Mouse (Mus musculus): ENCODE results near the gene Tagln2. TPM values are rescaled to one million over a fixed set of nuclear protein-coding genes. Genes with fewer than 3 reads are reported as not detected.

The Tagln2 gene
- 160 and 187 TPM in 2 replicates for polyA plus RNA-seq (2015; fragmentation: Nextera tagmentation; extraction: Ambion mirVana)

GRCm38 (mm10) chr1:172499765-172500441 lies at the start of gene Tagln2:
Gene Tagln2, plus strand, starts transcription at chr1:172500047.
- peak within 1 kb of the TSS; percentile 71 for H3K9ac ChIP-seq
- peak within 1 kb of the TSS; percentile 74 for H3K27ac ChIP-seq (replicated peaks)
- peaks cover 53% of the 10 kb centered on the region for H3K4me1 ChIP-seq (replicated peaks)
- peak within 1 kb of the TSS; percentile 41 for H3K4me3 ChIP-seq
- peaks cover 43% of the 10 kb centered on the region for H3K27me3 ChIP-seq
- peak; percentile 24 for ATAC-seq (ENCODE audit: low read depth)
- no peaks in the 10 kb centered on the region for H3K9me3 ChIP-seq
- 1% methylated on average over 30 of the region's 30 CpGs for WGBS
- H3K36me3 ChIP-seq = peaks cover 39% of the 10 kb centered on the region
- peak within 1 kb of the TSS; percentile 61 for H3K4me2 ChIP-seq

GRCm38 (mm10) chr1:172450226-172450625 lies 49.6 kb upstream of the Tagln2 start:
- Histone ChIP-seq H3K36me3 (no peaks in the 10 kb centered on the region), H3K27me3 (no peaks in the 10 kb centered on the region), H3K9me3 (no peaks in the 10 kb centered on the region), H3K4me2 (no peak overlapping the region), H3K4me1 (replicated peaks) (peaks cover 10% of the 10 kb centered on the region; the same call in 1 of the 2 replicates), H3K27ac (replicated peaks) (no peak overlapping the region), H3K9ac (no peak overlapping the region), H3K4me3 (no peak overlapping the region)
- WGBS = 50% methylated on average over 2 of the region's 2 CpGs
- no peak for ATAC-seq (ENCODE audit: low read depth)

- 41% methylated on average over 17 of the region's 17 CpGs for WGBS
Observed at GRCm38 (mm10) chr1:172450848-172451470, 48.9 kb upstream of the Tagln2 start.

GRCm38 (mm10) chr1:172452911-172453310 lies 46.9 kb upstream of the Tagln2 start:
- no peak for ATAC-seq (ENCODE audit: low read depth)
- H3K4me2 ChIP-seq = no peak overlapping the region
- H3K36me3 ChIP-seq = no peaks in the 10 kb centered on the region
- no peak overlapping the region for H3K27ac ChIP-seq (replicated peaks)
- H3K4me3 ChIP-seq = no peak overlapping the region
- H3K27me3 ChIP-seq = no peaks in the 10 kb centered on the region
- no peak overlapping the region for H3K9ac ChIP-seq
- peaks cover 10% of the 10 kb centered on the region; the same call in 1 of the 2 replicates for H3K4me1 ChIP-seq (replicated peaks)
- H3K9me3 ChIP-seq = no peaks in the 10 kb centered on the region
- WGBS = 84% methylated on average over 2 of the region's 2 CpGs

More at GRCm38 (mm10) chr1:172450848-172451470, 48.9 kb upstream of the Tagln2 start:
- Histone ChIP-seq H3K27me3 (no peaks in the 10 kb centered on the region), H3K27ac (replicated peaks) (no peak overlapping the region), H3K36me3 (no peaks in the 10 kb centered on the region), H3K9me3 (no peaks in the 10 kb centered on the region), H3K4me1 (replicated peaks) (peaks cover 10% of the 10 kb centered on the region; the same call in 1 of the 2 replicates), H3K4me2 (0 out of 2 replicates have a peak overlapping the region, but pooled peaks have one; percentile 9), H3K4me3 (no peak overlapping the region), H3K9ac (no peak overlapping the region)
- 0 out of 2 replicates have a peak, but pooled peaks have one; percentile 23 for ATAC-seq (ENCODE audit: low read depth)

- H3K4me2 ChIP-seq = no peak overlapping the region
- WGBS = 87% methylated on average over 2 of the region's 2 CpGs
- no peaks in the 10 kb centered on the region for H3K27me3 ChIP-seq
- H3K27ac ChIP-seq (replicated peaks) = no peak overlapping the region
- no peaks in the 10 kb centered on the region for H3K36me3 ChIP-seq
- H3K9me3 ChIP-seq = no peaks in the 10 kb centered on the region
- H3K4me1 ChIP-seq (replicated peaks) = peaks cover 10% of the 10 kb centered on the region; the same call in 1 of the 2 replicates
- H3K4me3 ChIP-seq = no peak overlapping the region
- no peak overlapping the region for H3K9ac ChIP-seq
- no peak for ATAC-seq (ENCODE audit: low read depth)
Observed at GRCm38 (mm10) chr1:172453810-172454209, 46.0 kb upstream of the Tagln2 start.

GRCm38 (mm10) chr1:172455416-172455815 lies 44.4 kb upstream of the Tagln2 start:
- no peak overlapping the region for H3K4me2 ChIP-seq
- H3K9me3 ChIP-seq = no peaks in the 10 kb centered on the region
- no peaks in the 10 kb centered on the region for H3K36me3 ChIP-seq
- no peak overlapping the region for H3K27ac ChIP-seq (replicated peaks)
- 12% methylated on average over 4 of the region's 4 CpGs for WGBS
- H3K4me1 ChIP-seq (replicated peaks) = peaks cover 10% of the 10 kb centered on the region; the same call in 1 of the 2 replicates
- no peaks in the 10 kb centered on the region for H3K27me3 ChIP-seq
- no peak overlapping the region for H3K4me3 ChIP-seq
- H3K9ac ChIP-seq = no peak overlapping the region
- no peak for ATAC-seq (ENCODE audit: low read depth)

- H3K27me3 ChIP-seq = no peaks in the 10 kb centered on the region
- H3K36me3 ChIP-seq = no peaks in the 10 kb centered on the region
- no peak overlapping the region for H3K27ac ChIP-seq (replicated peaks)
- 77% methylated on average over 7 of the region's 7 CpGs for WGBS
- H3K4me3 ChIP-seq = no peak overlapping the region
- H3K4me2 ChIP-seq = no peak overlapping the region
- ATAC-seq (ENCODE audit: low read depth) = no peak
- 0 out of 2 replicates have a peak, but pooled peaks cover 5% of the 10 kb centered on the region for H3K4me1 ChIP-seq (replicated peaks)
- H3K9ac ChIP-seq = no peak overlapping the region
- no peaks in the 10 kb centered on the region for H3K9me3 ChIP-seq
Observed at GRCm38 (mm10) chr1:172456001-172456677, 43.7 kb upstream of the Tagln2 start.

GRCm38 (mm10) chr1:172457196-172457595 lies 42.7 kb upstream of the Tagln2 start:
- H3K9ac ChIP-seq = no peak overlapping the region
- no peak overlapping the region for H3K4me2 ChIP-seq
- H3K36me3 ChIP-seq = no peaks in the 10 kb centered on the region
- no peaks in the 10 kb centered on the region for H3K4me1 ChIP-seq (replicated peaks)
- no peak overlapping the region for H3K27ac ChIP-seq (replicated peaks)
- no peaks in the 10 kb centered on the region for H3K9me3 ChIP-seq
- no peak overlapping the region for H3K4me3 ChIP-seq
- WGBS = 94% methylated on average over 3 of the region's 3 CpGs
- no peak for ATAC-seq (ENCODE audit: low read depth)
- H3K27me3 ChIP-seq = no peaks in the 10 kb centered on the region

- WGBS = 94% methylated on average over 3 of the region's 3 CpGs
- Histone ChIP-seq H3K4me2 (no peak overlapping the region), H3K4me3 (no peak overlapping the region), H3K27ac (replicated peaks) (no peak overlapping the region), H3K36me3 (no peaks in the 10 kb centered on the region), H3K27me3 (no peaks in the 10 kb centered on the region), H3K4me1 (replicated peaks) (no peaks in the 10 kb centered on the region), H3K9ac (no peak overlapping the region), H3K9me3 (no peaks in the 10 kb centered on the region)
- no peak for ATAC-seq (ENCODE audit: low read depth)
Observed at GRCm38 (mm10) chr1:172458041-172458440, 41.8 kb upstream of the Tagln2 start.

- no peak for ATAC-seq (ENCODE audit: low read depth)
- H3K27ac ChIP-seq (replicated peaks) = no peak overlapping the region
- 82% methylated on average over 2 of the region's 2 CpGs for WGBS
- H3K27me3 ChIP-seq = no peaks in the 10 kb centered on the region
- H3K4me2 ChIP-seq = no peak overlapping the region
- H3K9me3 ChIP-seq = no peaks in the 10 kb centered on the region
- H3K4me3 ChIP-seq = no peak overlapping the region
- no peaks in the 10 kb centered on the region for H3K4me1 ChIP-seq (replicated peaks)
- no peak overlapping the region for H3K9ac ChIP-seq
- H3K36me3 ChIP-seq = no peaks in the 10 kb centered on the region
Observed at GRCm38 (mm10) chr1:172461602-172462001, 38.2 kb upstream of the Tagln2 start.

- H3K27me3 ChIP-seq = no peaks in the 10 kb centered on the region
- H3K4me1 ChIP-seq (replicated peaks) = no peaks in the 10 kb centered on the region
- ATAC-seq (ENCODE audit: low read depth) = no peak
- H3K9ac ChIP-seq = no peak overlapping the region
- no peak overlapping the region for H3K27ac ChIP-seq (replicated peaks)
- H3K36me3 ChIP-seq = no peaks in the 10 kb centered on the region
- 76% methylated on average over 3 of the region's 3 CpGs for WGBS
- H3K4me2 ChIP-seq = no peak overlapping the region
- no peak overlapping the region for H3K4me3 ChIP-seq
- H3K9me3 ChIP-seq = no peaks in the 10 kb centered on the region
Observed at GRCm38 (mm10) chr1:172462534-172462933, 37.3 kb upstream of the Tagln2 start.
